Mouse (Mus musculus): Measurements from ENCODE around the gene Prkag2.
A peak's percentile ranks its signal among the peaks of the same experiment; 100 is the strongest.

Prkag2 gene

DNA sequence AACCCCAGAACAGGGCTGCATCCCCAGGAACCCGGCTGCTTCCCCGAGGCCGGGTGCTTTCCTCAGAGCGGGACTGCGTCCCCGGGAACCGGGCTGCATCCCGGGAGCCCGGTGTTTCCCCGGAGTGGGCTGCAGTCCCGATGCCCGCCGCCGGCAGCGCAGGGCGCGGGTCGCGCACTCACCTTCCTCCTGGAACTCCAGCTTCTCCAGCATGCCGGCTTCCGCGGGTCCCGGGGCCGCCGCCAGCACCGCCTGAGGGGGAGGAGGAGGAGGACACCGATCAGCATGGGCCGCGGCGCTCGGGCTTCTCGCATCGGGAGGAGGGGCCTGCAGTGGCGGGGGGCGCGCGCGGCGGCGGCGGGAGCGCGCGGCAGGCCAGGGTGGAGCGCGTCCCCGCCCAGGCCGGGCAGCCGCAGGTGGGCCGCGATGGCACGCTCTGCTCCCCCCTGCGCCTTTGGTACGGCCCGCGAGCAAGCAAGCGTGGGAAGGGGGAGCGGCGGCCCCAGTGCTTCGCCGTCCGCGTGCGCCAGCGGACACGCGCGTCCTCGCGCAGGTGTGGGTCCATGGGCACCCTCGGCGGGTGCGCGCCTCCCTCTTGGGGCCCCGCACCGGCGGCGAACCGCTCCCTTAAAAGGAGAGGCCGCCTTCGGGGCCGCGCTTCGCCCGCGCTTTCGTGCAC, 192.2 kb downstream of the Prkag2 start:
- DNase-seq: peak; percentile 96

DNA sequence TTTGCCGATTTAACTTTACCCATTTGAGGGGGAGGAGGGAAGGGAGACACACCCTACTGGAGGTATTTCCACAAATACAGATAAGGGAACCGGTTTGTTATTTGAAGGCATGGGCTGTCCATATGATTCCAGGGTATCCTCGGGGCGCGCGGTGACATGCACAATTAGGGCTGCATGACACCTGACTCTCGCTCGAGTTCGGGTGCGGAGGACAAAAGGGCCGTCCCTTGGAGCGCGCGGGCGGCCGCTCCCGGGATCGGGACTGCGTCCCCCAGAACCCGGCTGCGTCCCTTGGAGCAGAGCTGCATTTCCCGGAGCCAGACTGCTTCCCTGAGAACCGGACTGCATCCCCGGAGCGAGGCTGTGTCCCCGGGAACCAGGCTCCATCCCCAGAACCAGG, 192.7 kb downstream of the Prkag2 start:
- no peak for DNase-seq

DNA sequence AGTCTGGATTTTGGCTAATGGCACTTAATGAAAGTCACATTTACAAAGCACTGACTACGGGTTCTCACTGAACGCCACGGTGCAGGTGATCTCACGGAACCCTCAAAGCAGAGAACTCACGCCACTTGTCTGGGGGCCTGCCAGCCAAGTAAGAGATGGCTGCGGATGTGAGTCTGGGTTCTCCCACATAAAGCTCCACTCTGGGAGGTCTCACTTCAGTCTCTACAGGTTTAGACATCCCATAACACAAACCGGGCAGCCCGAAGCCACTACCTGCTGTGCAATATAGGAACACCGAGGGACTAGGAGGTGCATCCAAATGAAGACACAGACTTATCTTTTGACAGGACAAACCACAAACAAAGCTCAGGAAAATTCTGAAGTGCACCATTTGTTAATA, 193.6 kb downstream of the Prkag2 start:
- DNase-seq: no peak

DNA sequence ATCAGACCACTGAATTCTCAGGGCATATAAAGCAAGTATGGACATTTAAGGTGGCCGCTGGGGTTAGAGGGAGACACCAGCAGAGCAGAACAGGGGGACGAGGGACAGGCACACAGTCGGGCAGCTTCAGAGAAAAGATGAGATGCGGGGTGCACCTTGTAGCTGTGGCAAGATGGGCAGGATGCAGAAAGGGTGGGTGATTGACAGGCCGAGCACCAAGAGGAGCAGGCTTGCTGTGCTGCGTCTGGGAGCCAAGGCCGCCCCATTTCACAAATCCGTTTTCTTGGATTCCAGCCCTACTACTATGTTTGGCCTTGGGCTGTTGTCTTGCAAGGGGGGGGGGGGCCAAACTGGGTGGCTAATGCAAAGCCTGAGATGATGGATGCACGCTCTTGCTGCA, 195.5 kb downstream of the Prkag2 start:
- DNase-seq: no peak

DNA sequence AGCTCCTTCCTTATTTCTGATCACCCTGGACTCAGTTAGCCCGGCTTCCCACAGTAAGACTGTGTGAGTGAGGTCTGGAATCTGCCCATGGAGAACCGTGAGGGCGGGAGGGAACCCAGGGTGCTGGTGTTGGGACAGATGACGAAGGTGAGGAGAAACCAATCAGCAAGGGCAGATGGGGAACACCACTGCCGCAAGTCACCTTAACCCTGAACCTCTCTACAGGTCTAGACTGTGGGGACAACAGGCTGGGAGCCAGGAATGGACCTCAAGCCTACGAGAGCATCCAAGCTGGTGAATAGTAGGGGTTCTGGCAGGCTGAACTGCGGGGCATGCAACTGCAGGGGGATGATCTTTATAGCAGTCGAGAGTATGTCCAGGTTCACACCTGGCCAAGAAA, 196.0 kb downstream of the Prkag2 start:
- DNase-seq: no peak

DNA sequence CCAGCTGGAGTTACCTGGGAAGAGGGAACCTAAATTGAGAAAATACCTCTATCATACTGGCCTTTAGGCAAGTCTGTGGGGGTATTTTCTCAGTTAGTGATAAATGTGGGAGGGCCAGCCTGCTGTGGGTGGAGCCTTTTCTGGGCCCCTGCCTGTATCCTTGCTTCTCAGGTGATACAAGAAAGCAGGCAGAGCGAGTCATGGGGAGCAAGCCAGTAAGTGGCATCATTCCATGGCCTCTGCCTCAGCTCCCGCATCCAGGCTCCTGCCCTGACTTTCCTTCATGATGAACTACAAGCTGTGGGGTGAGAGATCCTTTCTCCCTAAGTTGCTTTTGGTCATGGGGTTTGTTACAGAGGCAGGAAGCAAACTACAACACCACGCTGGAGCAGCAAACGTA, 196.4 kb downstream of the Prkag2 start:
- no peak for DNase-seq

DNA sequence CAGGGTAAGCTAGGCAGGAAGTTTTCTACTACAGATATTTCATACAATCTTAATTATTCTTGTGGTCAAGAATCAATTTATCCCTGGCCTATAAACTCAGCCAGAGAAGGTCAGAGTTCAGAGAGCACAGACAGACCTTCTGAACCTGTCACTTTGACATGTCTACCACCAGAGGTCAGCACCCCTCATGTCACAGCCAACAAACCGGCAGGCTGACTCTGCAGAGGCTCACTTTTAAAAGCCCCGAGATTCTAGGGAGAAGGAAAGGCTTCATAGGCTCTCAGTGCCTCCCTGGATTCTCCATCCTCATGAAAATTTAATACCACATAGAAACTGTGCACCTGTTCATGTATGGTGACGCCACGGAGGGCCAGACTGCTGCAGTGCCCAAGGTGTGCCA, 197.6 kb downstream of the Prkag2 start:
- peak; percentile 43 for DNase-seq

DNA sequence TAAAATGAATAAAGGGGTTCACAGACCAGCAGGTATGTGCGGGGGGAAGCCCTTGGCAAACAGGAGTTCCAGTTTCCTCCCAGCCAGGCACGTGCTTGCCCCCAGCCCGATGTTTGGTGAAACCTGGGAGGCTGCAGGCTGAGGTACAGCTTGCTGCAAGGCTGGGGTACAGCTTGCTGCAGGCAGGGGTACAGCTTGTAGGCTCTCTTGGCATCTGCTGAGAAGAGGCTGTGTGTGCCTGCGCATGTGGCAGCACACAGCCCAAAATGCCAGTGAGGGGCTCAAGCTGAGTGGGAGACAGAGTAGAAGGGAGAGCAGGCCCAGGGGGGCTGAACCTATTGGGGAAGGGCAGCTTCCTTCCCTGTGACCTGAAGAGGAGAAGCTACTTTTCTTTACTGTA, 204.8 kb downstream of the Prkag2 start:
- no peak for DNase-seq

DNA sequence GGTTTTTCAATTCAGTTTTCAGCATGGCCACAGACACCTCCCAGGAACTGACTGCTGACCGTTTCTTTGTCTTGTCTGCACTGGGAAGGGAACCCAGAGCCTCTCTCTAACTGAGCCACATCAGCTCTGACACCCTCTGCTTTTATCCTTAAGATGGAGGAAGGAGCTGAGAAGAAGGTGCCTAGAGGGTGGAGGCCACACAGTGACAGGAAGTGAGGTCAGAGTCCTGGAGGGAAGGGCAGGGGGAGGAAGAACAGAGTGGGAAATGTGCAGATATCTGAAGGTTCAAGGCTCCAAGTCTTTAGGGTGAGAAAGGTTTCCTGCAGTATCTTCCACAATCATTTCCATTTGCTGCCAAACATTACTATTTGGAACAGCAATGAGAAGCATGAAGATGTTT, 205.6 kb downstream of the Prkag2 start:
- peak; percentile 22 for DNase-seq

DNA sequence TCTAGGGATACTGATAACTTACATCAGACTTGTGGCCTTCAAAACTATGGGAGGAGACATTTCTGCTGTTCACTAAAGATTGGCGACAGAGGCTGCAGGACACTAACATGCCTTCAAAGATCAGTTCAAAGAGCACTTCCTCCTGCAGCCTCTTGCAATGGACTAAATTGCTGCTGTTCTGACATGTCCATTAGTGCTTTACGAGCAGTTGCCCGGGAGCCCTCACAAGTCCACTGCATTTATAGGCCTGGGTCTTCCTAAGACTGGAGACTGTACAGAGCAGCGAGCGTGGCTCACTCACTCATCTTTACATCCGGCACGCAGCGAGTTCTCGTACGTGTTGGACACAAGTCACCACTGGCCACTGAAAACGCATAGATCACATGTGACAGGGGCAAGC, 208.0 kb downstream of the Prkag2 start:
- DNase-seq: no peak

DNA sequence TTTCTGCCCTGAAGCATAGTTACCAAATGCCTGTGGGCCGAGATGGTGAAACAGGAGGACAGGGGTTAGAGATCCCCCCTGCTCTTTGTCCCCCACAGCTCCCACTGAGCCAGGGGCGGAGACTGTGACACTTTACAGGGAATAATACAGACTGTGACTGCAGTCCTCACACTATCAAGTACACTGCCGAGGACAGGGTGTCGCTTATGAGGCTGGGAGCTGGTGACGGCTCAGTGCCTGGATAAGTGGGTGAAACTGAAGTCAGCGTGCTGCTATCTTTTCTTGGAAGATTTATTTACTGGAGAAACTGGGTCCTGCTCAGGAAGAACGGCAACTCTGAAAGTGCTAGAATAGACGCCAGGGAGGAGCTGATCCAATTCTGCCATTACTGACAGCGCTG, 210.6 kb downstream of the Prkag2 start:
- DNase-seq: no peak

DNA sequence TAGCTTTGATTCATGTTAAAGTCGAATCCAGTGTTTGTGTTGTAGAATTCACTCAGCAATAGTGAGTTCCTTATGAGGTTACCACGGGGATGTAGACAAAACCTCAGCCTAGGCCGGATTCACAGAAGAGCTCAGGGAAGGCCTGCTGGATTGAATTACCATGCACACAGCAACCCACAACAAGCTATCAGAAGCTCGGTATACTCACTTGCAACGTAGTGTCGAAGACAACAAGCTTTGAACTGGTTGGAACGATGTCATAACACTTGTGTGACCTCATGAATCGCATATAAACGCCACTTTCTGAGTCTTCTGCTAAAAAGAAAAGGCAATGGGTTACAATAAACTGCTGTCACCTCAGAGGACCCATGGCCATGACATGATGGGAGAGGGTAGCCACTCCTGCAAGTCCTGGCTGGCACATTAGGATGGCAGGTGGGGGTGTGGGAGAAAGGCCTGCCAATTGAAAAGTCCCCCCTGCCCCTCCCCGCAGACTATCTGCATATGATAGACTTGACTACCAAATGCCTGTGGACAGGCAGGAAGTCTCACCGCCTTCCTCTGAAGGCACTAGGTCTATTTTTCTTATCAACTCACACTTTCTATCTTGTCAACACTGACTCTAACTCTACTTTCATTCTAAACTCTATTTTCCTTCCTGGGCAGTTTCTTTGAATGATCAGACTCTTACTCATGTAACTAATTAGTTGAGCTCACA, 211.4 kb downstream of the Prkag2 start:
- no peak for DNase-seq

DNA sequence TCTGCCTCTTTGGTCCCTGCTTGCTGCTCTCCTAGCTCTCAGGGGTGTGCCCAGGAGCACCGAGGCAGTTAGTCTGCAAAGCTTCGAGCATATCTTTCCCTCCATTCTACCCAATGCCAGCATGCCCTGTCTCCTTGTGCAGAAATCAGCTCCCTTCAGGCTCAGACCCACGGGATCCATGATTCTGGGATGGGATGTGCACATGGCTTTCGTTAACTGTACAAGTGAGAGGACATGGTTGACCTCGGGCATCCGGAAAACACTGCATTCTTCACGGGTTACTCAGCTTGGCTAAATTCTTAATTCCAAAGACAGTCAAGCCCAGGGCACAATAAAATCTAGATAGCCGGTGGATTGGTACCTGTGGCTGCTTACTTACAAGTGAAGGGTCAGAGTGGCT, 213.2 kb downstream of the Prkag2 start:
- no peak for DNase-seq

DNA sequence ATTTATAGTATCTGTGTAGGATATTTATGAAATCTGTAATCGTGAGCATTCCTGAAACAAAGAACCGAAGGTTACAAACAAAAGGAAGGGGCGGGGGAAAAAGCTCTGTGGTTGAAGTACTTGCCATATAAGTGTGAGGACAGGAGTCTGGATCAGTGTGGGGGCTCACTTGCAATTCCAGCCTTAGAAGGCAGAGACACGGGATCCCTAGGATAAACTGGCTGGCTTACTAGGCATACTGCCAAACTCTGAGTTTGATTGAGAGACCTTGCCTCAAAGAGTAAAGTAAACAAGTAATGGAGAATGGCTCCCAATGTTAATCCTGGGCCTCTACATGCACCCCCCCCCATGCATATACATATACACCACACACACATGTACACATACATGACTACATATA, 221.7 kb downstream of the Prkag2 start:
- DNase-seq: no peak

DNA sequence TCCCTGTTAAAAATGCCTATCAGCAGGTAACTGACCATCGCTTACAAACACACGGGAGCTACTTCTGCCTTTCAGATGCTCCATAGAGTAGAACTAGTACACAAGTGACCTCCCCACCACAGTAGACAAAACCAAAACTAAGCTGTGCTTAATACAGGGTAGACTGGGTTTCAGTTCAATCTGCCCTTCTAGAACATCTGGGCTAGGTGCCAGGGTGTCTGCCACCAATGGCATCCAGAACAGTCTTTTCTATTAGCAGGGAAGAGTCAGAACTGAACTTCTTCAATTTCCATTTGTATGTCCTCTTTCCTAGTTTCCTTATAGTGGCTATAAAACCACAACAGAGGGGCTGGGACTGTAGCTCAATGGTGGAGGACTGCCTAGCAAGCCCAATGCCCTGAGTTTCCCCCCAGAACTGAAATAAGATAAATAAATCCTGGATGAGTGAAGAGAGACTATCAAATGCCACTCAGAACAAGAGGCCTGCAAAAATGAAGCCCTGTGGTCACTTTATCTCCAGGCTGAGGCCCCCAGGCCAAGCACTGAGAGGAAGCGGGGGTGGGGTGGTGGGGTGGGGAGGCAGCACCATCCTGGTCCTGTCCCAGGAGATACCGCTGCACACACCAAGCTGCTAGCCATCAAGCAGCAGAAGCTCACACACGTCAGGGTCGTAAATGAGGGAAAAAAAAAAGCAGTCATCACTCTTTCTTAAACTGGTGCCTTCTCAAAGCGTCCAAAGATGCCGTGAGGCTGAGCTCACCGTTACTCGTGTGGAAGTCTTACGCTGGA, 222.4 kb downstream of the Prkag2 start:
- no peak for DNase-seq

DNA sequence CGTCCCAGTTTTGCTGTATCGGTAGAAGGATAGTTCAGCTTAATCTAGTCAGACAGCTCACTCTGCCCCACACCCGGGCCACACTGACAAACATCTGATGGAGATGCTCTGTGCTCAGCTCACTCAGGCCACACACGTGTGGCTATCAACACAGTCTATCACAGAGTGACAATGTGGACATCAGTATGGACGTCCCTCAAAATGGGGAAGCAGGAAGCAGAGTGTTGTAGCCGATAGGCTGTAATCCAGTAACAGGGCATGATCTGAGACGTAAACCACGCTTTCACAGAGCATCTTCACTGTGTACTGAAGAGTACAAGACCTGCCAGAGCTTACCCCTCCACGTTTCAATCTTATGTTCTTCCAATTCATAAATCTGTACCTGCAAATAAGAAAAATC, 223.8 kb downstream of the Prkag2 start:
- DNase-seq: no peak

DNA sequence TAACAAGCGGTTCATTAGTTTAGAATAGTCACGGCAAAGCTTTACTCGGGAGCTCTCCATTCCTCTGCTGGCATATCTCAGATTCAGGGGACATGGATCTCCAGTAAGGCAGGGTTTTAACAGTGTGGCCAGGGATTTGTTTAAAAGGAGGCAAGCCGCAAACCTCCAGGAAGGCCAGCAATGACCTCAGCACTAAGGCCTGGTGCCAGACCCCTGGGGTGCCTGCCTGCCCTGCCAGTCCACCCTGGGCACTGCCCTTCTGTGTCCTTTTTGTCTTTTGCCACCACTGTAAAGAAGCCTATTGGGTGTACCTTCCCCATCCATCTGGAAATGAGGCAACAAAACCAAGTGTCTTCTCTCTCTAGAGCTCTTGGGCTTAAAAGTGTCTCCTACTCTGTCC, 226.3 kb downstream of the Prkag2 start:
- no peak for DNase-seq

DNA sequence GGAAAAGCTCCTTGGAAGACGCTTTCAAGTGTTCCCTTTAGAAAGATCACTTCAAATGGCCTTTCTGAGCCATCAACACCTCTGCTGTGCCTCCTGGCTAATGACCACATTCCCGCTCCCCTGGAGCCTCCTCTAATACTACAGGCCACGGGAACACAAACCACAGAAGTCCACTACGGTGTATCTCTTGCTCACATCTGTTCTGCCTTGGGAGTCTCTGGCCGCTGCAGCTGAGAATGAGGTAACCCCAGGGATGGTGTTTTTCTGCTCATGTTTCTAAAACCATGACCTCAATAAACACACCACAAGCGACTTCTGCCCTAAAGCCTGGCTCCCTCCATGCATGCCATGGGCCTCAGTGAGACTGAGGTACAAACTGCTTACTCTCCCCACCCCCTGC, 227.2 kb downstream of the Prkag2 start:
- no peak for DNase-seq

DNA sequence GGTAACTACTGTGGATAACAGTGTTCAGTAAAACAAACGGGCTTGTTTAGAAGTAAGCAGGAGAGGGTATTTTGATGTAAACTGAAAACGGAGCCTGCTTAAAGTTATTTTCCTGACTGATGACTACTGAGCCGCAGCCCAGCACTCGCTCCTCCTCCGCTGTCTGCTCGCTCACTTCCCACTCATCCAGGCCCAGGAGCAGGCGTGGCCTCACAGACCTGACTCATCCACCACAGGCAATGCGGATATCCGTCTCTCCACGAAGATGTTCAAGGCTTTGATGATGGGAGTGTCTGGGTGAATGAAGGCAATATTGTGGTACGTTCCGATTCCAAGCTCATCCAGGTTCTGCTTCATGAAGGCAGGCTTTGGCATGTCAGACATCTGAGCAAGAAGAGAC, 229.2 kb downstream of the Prkag2 start:
- DNase-seq: peak; percentile 9

DNA sequence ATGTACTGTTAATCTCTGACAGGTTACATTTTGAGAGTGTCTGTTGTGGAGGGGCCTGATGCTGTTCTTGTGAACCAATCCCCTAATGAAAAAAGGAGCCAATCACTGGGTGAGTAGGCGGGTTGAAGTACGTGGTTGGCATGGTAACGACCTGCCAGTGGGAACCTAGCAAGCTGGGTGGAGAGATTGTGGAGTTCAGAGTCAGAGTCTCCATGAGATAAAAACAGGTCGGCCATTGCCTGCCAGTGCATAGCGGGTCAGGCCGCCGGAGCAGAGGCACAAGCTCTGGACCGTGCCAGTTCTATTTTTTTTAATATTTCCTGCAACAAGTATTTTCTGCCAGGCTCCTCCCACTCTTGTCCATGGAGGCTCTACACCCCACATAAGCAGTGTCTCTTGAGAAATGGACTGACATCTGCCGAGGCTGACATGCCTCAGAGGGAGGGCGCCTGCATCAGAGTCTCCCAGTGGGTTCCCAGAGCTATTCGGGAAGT, 230.6 kb downstream of the Prkag2 start:
- no peak for DNase-seq

DNA sequence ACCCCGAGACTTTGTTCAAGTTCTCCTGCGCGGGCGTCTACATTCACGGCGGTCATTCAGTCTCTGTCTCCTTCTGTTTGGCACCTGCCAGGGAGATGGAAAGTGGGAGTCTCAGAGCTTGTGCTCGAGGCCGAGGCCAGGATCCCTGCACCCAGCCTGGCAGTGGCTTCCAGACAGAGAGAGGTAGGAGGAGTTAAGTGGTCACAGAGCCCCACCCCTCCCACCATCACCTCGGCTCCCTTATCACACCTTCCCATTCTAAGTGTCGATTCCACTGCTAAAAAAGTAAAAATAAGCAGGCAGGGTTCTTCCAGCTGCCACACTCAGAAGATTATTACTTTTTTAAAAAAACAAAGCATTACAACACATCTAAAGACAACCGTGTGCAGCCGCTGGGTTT, 236.6 kb downstream of the Prkag2 start:
- DNase-seq: no peak

DNA sequence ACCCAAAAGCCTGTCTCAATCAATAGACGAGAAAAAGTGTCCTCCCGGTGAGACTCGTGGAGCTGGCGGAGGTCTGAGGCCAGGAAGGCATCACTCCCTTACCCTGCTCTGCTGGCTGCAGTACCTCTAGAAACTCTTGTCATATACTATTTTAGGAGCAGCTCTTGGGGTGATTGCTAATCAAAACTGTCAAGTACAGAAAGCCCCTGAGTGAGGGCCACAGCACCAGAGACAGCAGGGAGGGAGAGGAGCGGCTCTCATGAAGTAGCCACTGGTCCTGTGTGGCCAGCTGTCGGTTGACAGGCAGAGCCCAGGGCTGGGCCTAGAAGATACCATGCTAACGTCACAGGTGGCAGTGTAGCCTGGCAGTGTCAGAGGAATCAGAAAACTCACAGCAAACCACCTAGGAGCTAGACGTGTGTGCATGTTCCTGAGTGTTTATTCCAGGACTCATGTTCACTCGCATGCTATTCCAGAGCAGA, 239.0 kb downstream of the Prkag2 start:
- no peak for DNase-seq

DNA sequence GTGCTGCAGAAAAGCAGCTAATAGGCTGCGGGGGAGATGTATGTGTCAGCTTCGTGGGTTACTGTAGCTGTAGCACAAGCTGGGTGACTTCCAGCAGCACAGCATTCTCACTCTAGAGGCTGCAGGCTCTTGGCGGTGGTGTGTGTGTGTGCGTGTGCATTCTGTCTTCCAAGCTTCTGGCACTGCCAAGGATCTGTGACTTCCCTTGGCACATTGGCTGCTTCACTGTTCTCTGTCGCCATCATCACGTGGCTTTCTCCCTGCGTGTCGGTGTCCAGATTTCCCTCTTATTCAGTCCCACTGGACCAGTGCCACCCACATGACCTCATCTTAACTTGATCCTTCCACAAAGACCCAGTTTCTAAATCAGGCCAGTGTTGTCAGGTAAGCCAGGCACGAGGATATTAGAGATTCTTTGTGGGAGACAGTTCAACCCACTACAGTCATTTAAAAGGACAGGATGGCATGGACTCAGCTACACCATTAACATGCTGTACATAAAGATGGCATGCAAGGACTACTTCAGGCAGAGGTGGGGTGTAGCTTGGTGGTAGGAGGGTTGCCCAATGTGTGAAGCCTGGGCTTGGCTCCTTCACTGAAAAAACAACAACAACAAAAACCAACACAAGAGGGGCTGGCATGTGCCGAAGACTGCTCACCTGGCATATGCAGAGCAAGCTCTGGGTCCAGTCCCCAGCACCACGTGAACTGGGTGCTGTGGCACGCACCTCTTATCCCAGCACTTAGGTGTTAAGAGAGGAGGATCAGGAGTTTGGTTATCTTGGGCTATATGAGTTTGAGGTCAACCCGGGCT, 239.6 kb downstream of the Prkag2 start:
- DNase-seq: no peak
